18 mouse cellular contexts compared by ENCODE assay signal in the genomic region with DNA sequence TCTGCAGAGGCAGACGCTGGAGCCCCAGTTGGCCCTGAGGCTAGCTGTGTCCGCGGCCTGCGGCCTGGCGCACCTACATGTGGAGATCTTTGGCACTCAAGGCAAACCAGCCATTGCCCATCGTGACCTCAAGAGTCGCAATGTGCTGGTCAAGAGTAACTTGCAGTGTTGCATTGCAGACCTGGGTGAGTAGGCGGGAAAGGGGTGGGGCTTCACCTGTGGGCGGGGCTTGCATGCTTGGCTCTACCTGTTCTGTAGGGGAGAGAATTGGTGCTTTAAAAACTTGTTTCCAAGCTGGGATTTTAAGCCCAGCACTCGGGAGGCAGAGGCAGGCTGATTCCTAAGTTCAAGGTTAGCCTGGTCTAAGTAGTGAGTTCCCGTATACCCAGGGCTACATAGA. TPM values are rescaled to one million over a fixed set of nuclear protein-coding genes. Genes with fewer than 3 reads are reported as not detected.
"Had no signal": no experiment of that assay in that cellular context is flagged by ENCODE, and none has a peak within 500 bp of the region (broad histone marks: within the 10 kb centered on the region; RNA-seq: fewer than 3 reads in every experiment).

No protein-coding gene starts in this region.

- H3K9ac ChIP-seq: liver, embryonic 15.5 days; midbrain, embryonic 13.5 days had no signal

- H3K4me2 ChIP-seq: liver, embryonic 11.5 days; liver, embryonic 15.5 days; midbrain, embryonic 13.5 days had no signal

- H3K9me3 ChIP-seq: limb, embryonic 10.5 days; liver, embryonic 15.5 days; midbrain, embryonic 13.5 days had no signal

- H3K27ac ChIP-seq: left cerebral cortex, adult 2 months; limb, embryonic 10.5 days; liver, embryonic 15.5 days; midbrain, embryonic 13.5 days; stomach, postnatal 0 days had no signal

- H3K4me3 ChIP-seq: left cerebral cortex, adult 2 months; limb, embryonic 10.5 days; liver, embryonic 15.5 days; midbrain, embryonic 13.5 days had no signal

- DNase-seq: kidney, adult 8-10 months; thymus, adult 2 months; thymus, postnatal 25 days had no signal

- H3K36me3 ChIP-seq: liver, embryonic 15.5 days; midbrain, embryonic 13.5 days had no signal

- ATAC-seq: inflammation-experienced regulatory T-cells, adult 6 months; intestine, postnatal 0 days; midbrain, embryonic 13.5 days had no signal

RNA-seq across cellular contexts. Expression of a gene that starts 21.9 kb away (rescaled TPM):
- total RNA-seq: layer of hippocampus, postnatal 25 days; left cerebral cortex, adult 2 months; megakaryocyte-erythroid progenitor cell, adult 5-6 weeks; midbrain, postnatal 0 days had no signal
- polyA plus RNA-seq: inflammation-experienced regulatory T-cells, adult 6 months; intestine, postnatal 0 days; kidney, embryonic 16.5 days; limb, embryonic 10.5 days; limb, embryonic 14.5 days; liver, embryonic 11.5 days; liver, embryonic 15.5 days; midbrain, embryonic 13.5 days; midbrain, postnatal 0 days; neural tube, embryonic 14.5 days; stomach, postnatal 0 days; thymus, adult 2 months; urinary bladder, adult 2 months had no signal

RNA-seq across cellular contexts. Expression of a gene that starts 59.1 kb away (rescaled TPM):
- total RNA-seq: megakaryocyte-erythroid progenitor cell, adult 5-6 weeks had no signal
- polyA plus RNA-seq: inflammation-experienced regulatory T-cells, adult 6 months had no signal
